Mouse (Mus musculus) gastrocnemius, postnatal 36 days (tissue): ENCODE data around the gene Vps41. TPM values are rescaled to one million over a fixed set of nuclear protein-coding genes. Genes with fewer than 3 reads are reported as not detected.
A peak's percentile ranks its signal among the peaks of the same experiment; 100 is the strongest.

Experiments
- DNase-seq, 2 experiments: peaks; one replicate each; pipeline ENCODE4 v3.0.0; 2022
- intact Hi-C: fragments of 180-260 bp; cut with DNase I; formaldehyde crosslinking; loops from one replicate; pipeline ENCODE4 v1.15.1; 2025
- long read RNA-seq, 2 experiments: library from polyadenylated mRNA; stranded (forward); transcript quantifications; one replicate each; pipeline ENCODE4 v2.0.0; 2021
- total RNA-seq, 2 experiments: library from RNA; stranded (reverse); gene quantifications; 2 replicates each; pipeline ENCODE4 v1.2.3; 2021

The Vps41 gene
- 10 to 100 TPM; 30.3 to 33.4 TPM for total RNA-seq
- long read RNA-seq, experiment 1, transcript Vps41-201 (29 exons, 3,199 nt): major isoform, 9 of 22 reads
- long read RNA-seq, experiment 1, partial matches to known transcripts: 9 of 22 reads
- long read RNA-seq, experiment 1, other reads (novel, unspliced or antisense): 4 of 22 reads
- long read RNA-seq, experiment 2, transcript Vps41-201 (29 exons, 3,199 nt): major isoform, 23 of 39 reads
- long read RNA-seq, experiment 2, partial matches to known transcripts: 11 of 39 reads
- long read RNA-seq, experiment 2, other reads (novel, unspliced or antisense): 5 of 39 reads

GRCm38 (mm10) chr13:18717185-18717584 is at the start of gene Vps41:
TSS of gene Vps41 (plus strand) at chr13:18717286.
- intact Hi-C loops: no loop called here
- peak; percentile 46 to 50 for DNase-seq

- intact Hi-C loops: no loop called here
- no peak for DNase-seq
Observed at GRCm38 (mm10) chr13:18698518-18699065, 18.5 kb upstream of the Vps41 start.

DNA sequence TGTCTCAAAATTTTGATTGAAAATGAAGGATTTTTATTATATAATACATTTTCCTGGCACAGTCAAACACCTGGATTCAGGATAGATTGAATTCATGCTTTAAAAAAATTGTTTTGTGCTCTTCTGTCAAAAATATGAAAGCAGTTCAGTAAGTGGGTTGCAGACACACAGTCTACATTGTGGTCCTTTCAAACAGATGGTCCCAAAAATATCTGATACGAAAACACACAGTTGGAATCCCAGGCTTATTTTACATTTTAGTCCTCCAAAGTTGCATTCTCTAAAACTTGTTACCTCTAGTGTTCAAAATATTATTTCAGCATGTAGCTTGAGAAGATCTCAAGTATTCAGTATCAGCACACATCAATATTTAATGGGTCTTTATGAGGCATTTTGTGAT is 5.4 kb upstream of the Vps41 start:
- DNase-seq: no peak
- intact Hi-C loops: no loop called here

DNA sequence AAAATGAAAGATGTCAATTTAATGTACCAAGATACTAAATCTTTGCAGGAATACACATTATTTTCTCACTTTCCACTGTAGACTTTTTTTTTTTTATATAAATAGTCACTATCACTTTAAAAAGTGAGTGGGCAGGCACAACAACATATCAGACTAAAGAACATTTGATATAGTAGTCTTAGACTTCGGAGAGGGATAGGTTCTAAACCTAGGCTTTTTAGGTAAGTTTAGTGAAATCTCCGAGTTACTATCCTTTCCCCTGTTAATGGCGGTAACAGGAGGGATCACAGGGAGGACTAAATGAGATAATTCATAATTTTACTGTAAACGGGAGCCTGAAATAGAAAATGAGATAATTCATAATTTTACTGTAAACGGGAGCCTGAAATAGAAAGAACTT is 379 bp upstream of the Vps41 start:
- no peak for DNase-seq
- intact Hi-C loops: no loop called here

DNA sequence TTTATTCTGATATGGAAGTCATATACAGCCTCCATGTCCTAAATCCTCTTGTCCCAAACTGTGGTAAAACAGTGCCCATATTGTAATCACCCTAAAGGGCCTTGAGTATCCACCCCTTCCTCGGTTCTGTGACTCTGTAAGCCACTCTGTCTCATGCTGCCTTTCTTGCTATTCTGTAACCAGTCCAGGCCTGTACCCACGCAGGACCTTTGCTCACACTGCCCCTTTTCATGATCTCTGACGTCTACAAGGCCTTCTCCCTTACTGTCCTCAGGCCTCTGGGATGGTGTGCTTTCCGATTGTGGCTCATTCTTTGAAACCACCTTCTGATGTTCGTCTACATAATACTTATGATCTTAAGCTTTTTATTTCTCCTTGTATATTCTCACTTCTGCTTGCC is 1.4 kb downstream of the Vps41 start:
- no peak for DNase-seq
- intact Hi-C loops: no loop called here

DNA sequence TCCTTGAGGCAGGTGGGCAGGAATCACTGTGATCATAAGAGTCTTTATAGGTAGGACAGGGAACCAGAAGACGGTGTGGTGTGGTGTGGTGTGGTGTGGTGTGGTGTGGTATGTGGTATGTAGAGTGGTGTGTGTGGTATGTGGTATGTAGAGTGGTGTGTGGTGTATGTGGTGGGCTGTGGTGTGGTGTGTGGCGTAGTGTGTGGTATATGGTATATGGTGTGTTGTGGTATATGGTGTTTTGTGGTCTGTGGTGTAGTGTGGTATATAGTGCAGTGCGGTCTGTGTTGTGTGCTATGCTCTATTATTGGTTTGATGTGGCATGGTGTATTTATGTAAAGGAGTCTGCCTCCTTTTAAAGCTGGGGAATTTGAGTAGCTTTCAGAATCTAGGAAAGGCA is 13.6 kb downstream of the Vps41 start:
- DNase-seq: no peak
- intact Hi-C loops: no loop called here

DNA sequence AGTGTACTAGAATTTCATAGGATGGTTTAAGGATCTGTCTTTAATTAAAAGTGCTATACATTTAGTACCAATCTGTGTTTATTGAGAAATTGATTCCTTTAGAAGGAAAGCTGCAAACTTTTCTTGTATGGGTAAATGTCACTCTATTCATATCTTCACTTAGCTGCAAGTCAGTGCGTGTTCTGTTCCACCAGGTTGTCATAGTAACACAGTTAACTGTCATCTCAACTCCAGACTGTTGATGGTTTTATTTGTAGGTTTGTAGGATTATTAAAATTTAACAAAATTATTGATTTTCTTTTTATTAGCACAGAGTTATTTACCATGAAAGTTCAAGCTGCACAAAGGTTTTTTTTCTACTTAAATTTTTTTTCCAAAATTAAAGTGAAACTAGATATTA is 19.5 kb downstream of the Vps41 start:
- no peak for DNase-seq
- intact Hi-C loops: no loop called here

DNA sequence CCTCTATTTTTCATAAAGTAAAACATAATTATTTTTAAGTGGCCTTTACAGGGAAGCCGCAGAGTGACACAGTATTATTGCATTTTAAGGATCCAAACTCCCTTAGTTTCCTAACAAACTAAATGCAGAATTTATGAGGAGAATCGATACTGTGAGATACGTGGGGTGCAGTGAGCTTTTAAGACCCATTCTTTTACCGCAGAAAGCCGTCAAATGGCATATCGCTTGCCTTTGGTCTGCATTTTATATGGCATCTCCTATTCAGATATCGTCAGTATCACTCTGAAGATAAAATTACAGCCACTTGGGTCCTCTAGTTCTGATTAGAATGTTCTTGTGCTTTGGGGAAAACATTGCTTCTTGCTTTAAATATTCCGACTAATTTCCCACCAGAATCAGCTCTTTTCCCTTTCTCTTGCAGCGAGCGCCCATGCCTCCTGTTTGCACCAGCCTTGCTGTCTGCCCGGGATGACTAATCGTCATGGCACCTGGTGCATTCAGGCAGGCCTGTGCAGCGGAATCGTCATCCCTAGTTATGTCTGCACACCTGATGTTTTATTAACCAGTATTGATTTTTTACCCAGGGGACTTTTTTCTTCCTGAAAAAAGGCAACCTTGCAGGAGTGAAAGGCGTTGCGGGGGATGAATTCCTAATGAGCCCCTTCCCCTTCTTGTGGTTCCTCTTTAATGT is 26.6 kb downstream of the Vps41 start:
- intact Hi-C loops: no loop called here

DNA sequence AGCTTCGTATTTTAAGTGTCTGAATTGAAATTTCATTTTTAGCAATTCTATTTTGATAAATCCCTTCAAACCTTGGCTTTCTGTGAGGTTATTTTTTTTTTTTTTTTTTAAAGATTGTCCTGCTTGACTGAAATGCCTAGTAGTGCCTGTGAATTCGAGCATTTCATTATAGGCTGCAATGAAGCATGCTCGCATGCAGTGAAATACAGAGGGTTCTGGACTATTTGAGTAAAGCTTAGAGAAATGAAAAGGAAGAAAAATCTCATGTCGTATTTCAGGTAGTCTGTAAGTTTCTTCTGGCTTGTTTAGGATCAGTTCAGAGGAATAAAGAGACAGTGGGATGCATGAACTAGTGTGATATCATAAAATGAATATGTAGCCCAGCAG is 27.2 kb downstream of the Vps41 start:
- no peak for DNase-seq
- intact Hi-C loops: no loop called here

More for the DNA sequence above, 26.6 kb downstream of the Vps41 start:
- DNase-seq: no peak

DNA sequence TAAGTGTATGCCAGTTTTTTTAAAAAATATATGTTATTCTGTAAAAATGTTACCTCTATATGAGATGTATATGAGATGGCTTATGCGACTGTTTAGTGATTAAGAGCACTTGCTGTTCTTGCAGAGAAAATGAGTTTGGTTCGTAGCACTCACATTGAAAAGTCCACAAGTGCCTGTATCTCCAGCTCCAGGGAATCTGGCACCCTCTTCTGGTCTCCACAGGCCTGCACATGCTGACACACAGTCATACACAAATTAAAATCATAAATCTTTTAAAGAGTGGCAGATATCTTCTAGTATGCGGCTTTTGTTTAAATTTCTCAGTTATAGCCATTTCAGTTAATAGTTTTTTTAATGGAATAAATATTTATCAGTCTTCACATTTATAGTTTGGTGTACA is 40.9 kb downstream of the Vps41 start:
- intact Hi-C loops: no loop called here
- DNase-seq: no peak

- intact Hi-C loops: no loop called here
- no peak for DNase-seq
Observed at GRCm38 (mm10) chr13:18759361-18760056, 42.4 kb downstream of the Vps41 start.

GRCm38 (mm10) chr13:18761452-18761851 is 44.4 kb downstream of the Vps41 start:
- intact Hi-C loops: no loop called here
- DNase-seq: no peak

GRCm38 (mm10) chr13:18767893-18768292 is 50.8 kb downstream of the Vps41 start:
- DNase-seq: no peak
- intact Hi-C loops: no loop called here

- no peak for DNase-seq
- intact Hi-C loops: no loop called here
Observed at GRCm38 (mm10) chr13:18768495-18768894, 51.4 kb downstream of the Vps41 start.

DNA sequence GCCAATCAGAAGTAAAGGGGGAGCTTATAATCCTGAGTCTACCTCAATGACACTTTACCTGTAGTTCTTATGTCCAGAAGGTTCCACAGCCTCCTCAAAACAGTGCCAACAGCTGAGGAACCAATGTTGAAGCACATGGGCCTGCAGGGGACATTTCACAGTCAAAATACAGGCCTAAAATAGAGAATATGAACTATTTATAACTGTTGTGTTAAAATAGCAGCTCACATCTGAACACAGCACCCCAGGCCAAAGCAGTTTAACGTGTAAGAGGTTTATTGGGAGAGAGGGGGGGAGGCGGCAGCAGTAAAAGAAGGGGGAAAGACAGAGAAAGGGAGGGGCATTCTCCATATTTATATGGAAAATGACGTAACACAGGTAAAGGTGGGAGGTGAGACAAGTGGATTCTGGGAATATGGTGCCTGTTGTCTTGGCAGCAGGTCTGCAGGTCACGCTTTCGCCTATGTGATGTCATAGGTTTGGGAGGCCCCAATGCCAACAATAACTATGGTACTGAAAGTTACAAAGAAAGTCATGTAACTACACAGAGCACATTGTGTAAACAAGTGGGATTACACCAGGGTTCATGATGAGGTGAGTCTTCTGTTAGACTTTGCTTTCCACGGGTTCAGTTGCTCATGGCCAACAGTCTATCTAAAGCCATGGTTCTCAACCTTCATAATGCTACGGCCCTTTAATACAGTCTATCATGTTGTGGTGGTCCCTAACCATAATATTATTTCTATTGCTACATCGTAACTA is 56.5 kb downstream of the Vps41 start:
- DNase-seq: no peak
- intact Hi-C loops: no loop called here

DNA sequence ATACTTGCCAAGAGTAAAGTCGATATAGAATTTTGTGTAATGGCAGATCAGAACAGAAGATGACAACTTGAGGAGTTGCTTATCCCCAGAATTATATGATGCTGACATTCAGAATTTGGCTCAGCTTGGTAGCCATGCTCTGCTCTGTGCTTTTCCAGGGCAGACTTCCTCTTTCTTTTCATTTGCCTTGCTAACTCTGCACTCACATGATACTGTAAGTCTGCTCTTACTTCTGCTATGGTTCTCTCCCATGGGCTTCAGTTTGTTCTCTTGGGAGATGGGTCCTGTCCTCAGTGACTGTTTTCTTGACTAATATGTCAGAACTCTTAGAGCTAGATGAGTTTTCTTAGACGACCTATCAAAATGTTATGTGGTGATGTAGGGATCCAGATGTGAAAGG is 64.2 kb downstream of the Vps41 start:
- intact Hi-C loops: no loop called here
- DNase-seq: no peak

- intact Hi-C loops: no loop called here
- DNase-seq: no peak
Observed at GRCm38 (mm10) chr13:18785702-18786101, 68.6 kb downstream of the Vps41 start.

GRCm38 (mm10) chr13:18788040-18788439 is 71.0 kb downstream of the Vps41 start:
- intact Hi-C loops: no loop called here
- DNase-seq: no peak

- no peak for DNase-seq
- intact Hi-C loops: no loop called here
Observed at GRCm38 (mm10) chr13:18788689-18789088, 71.6 kb downstream of the Vps41 start.

GRCm38 (mm10) chr13:18789662-18790061 is 72.6 kb downstream of the Vps41 start:
- DNase-seq: no peak
- intact Hi-C loops: no loop called here

DNA sequence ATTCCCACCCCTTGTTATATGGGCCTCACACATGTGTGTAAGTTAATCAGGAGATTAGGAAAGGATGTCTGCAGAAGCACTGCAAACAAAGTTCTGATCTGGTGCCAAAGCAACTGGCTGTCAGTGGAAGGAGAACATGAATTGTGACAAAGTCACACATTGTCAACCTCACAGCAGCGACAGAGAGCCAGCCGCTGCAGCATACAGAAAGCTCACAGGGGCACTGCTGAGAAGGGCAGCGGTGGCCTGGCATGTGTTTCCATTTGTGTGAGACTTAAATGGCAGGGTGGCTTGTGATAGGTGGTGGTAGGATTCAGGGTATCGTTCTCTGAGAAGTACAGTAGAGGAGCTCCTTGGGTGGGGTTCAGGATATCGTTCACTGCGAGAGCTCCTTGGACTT is 73.0 kb downstream of the Vps41 start:
- intact Hi-C loops: no loop called here
- DNase-seq: no peak
